Mouse (Mus musculus) CH12.LX (cell line): ENCODE data around the gene Ptges.

Source experiments
- CTCF ChIP-seq, 2 experiments: IDR thresholded peaks in 1 of 2; conservative IDR thresholded peaks in 1 of 2; 2 replicates each; pipeline ENCODE4 v1.5.1; 2011 to 2012; ENCODE audit warnings: low read depth in 2 of 2, low read length in 2 of 2, improper control_type of control experiment in 1 of 2, inconsistent platforms in 1 of 2, mild to moderate bottlenecking in 1 of 2, moderate library complexity in 1 of 2
- EP300 ChIP-seq: IDR thresholded peaks from 2 replicates; pipeline ENCODE4 v1.6.1; 2011; ENCODE audit warnings: low read length, improper control_type of control experiment
- IRF4 ChIP-seq: IDR thresholded peaks from 2 replicates; pipeline ENCODE4 v1.6.1; 2014; ENCODE audit warnings: low read depth, mild to moderate bottlenecking, inconsistent platforms, low read length, improper control_type of control experiment
- MAFK ChIP-seq: IDR thresholded peaks from 2 replicates; pipeline ENCODE4 v1.6.1; 2011; ENCODE audit warnings: low read length, improper control_type of control experiment; ENCODE audit not compliant: insufficient replicate concordance
- MAX ChIP-seq: IDR thresholded peaks from 2 replicates; pipeline ENCODE4 v1.6.1; 2011; ENCODE audit warnings: low read length, improper control_type of control experiment
- MYC ChIP-seq: IDR thresholded peaks from 2 replicates; pipeline ENCODE4 v1.6.1; 2011; ENCODE audit warnings: low read depth, mild to moderate bottlenecking, improper control_type of control experiment, low read length
- POLR2A ChIP-seq: IDR thresholded peaks from 2 replicates; pipeline ENCODE4 v1.6.1; 2011; ENCODE audit warnings: low read depth, mild to moderate bottlenecking, improper control_type of control experiment, low read length
- TCF12 ChIP-seq: IDR thresholded peaks from 2 replicates; pipeline ENCODE4 v1.6.1; 2014; ENCODE audit warnings: low read depth, mild to moderate bottlenecking, inconsistent platforms, low read length, improper control_type of control experiment
- USF2 ChIP-seq: conservative IDR thresholded peaks from 2 replicates; pipeline ENCODE4 v1.6.1; 2011; ENCODE audit warnings: low read depth, low read length, improper control_type of control experiment
- ZNF384 ChIP-seq: IDR thresholded peaks from 2 replicates; pipeline ENCODE4 v1.6.1; 2012; ENCODE audit warnings: low read depth, low read length, improper control_type of control experiment, inconsistent platforms

DNA sequence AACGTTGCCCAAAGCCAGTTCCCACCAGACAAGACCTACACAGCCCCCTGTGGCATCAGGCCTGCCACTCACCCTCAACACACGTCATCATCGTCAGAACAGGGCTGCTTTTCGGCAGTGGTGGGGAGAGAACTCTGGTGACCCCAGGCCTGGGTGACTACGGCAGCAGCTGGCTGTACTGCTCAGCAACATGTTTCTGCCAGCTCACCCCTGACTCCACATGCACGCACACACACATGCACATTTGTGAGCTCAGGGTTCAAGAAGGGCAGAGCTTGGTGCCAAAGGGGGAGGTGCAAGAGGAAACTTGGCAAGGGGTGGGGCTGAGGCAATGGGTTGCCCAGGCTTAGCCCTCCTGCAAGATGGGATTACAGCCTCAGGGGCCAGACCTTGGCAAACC is 32.4 kb downstream of the Ptges start:
- no peak for TF ChIP-seq MYC
- no peak for TF ChIP-seq EP300
- no peak for TF ChIP-seq MAX
- TF ChIP-seq IRF4: no peak
- TF ChIP-seq MAFK: no peak
- TF ChIP-seq CTCF (conservative IDR thresholded peaks at IDR 0.05 in 1 of 2, IDR thresholded peaks at IDR 0.05 in 1 of 2; ENCODE audit: low read depth in 2 of 2, low read length in 2 of 2): no peak
- no peak for TF ChIP-seq USF2
- TF ChIP-seq POLR2A: no peak
- no peak for TF ChIP-seq ZNF384
- no peak for TF ChIP-seq TCF12
